20 mouse cellular contexts compared by ENCODE assay signal in the genomic region with DNA sequence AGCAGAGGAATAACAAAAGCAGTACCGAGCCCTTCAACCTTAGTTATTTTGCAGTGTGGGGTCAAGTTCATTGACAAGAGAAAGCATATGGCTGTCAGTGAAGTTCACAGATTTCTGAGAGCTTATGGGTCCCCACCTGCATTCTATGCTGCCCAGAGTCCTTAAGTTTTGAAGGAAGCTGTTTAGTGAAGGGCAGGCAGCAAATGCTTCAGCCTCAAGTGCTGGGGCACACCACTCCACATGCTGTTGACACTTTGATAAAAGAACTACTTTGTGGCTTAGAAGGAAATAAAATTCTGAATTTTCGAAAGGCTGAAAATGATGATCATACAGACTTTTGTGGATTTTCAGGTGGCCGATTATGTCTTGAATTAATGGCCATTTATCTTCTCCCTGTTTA.
A peak's percentile ranks its signal among the peaks of the same experiment; 100 is the strongest.
DNase-seq lines count a peak whose midpoint lies in the region; ATAC-seq and TF ChIP-seq lines count a peak whose summit lies in the region.
"Had no signal": no experiment of that assay in that cellular context is flagged by ENCODE, and none has a peak within 500 bp of the region (broad histone marks: within the 10 kb centered on the region; RNA-seq: fewer than 3 reads in every experiment).

No protein-coding gene starts in this region.

- no peaks in the 10 kb centered on the region for H3K36me3 ChIP-seq in lung, embryonic 14.5 days (ENCODE audit: insufficient read depth)
- H3K36me3 ChIP-seq in lung, embryonic 16.5 days (ENCODE audit: control insufficient read depth, insufficient read depth, low read length): no peaks in the 10 kb centered on the region
- H3K36me3 ChIP-seq: embryonic facial prominence, embryonic 10.5 days; embryonic facial prominence, embryonic 12.5 days; forebrain, embryonic 15.5 days had no signal

- 53% methylated on average over 3 of the region's 3 CpGs for WGBS in lung, embryonic 14.5 days
- 75% methylated on average over 3 of the region's 3 CpGs for WGBS in lung, adult 2 months
- 44% methylated on average over 3 of the region's 3 CpGs for WGBS in lung, embryonic 16.5 days

- TF ChIP-seq POLR2A in lung, adult 2 months (IDR thresholded peaks at IDR 0.05; ENCODE audit: borderline replicate concordance, extremely low read depth, low read depth, low read length): no peak

- H3K9me3 ChIP-seq in lung, embryonic 14.5 days (ENCODE audit: low read depth, low read length): no peaks in the 10 kb centered on the region
- H3K9me3 ChIP-seq in lung, embryonic 16.5 days (ENCODE audit: control insufficient read depth, low read length): no peaks in the 10 kb centered on the region
- H3K9me3 ChIP-seq: embryonic facial prominence, embryonic 10.5 days; embryonic facial prominence, embryonic 12.5 days; forebrain, embryonic 13.5 days; forebrain, embryonic 15.5 days had no signal

- ATAC-seq in lung, embryonic 14.5 days (ENCODE audit: insufficient read depth): peak; percentile 58; the same call in 1 of the 2 replicates
- peak; percentile 90 for ATAC-seq in lung, embryonic 16.5 days (ENCODE audit: low read depth)
- ATAC-seq: forebrain, embryonic 13.5 days; forebrain, embryonic 15.5 days had no signal

- H3K4me2 ChIP-seq in lung, embryonic 14.5 days: no peak overlapping the region
- H3K4me2 ChIP-seq in lung, embryonic 16.5 days (ENCODE audit: low read depth, low read length): no peak overlapping the region
- H3K4me2 ChIP-seq: embryonic facial prominence, embryonic 12.5 days; forebrain, embryonic 13.5 days; forebrain, embryonic 15.5 days had no signal

- H3K4me1 ChIP-seq in lung, embryonic 14.5 days (ENCODE audit: insufficient read depth): no peaks in the 10 kb centered on the region
- H3K4me1 ChIP-seq in lung, adult 2 months (ENCODE audit: control insufficient read depth, insufficient read depth, low read length): no peaks in the 10 kb centered on the region; the same call in 1 of the 2 replicates
- peaks cover 4% of the 10 kb centered on the region; the same call in 1 of the 2 replicates for H3K4me1 ChIP-seq in lung, embryonic 16.5 days (replicated peaks; ENCODE audit: control insufficient read depth, insufficient read depth, low read length)
- H3K4me1 ChIP-seq: embryonic facial prominence, embryonic 12.5 days; forebrain, embryonic 13.5 days; forebrain, embryonic 15.5 days had no signal

- no peak overlapping the region for H3K9ac ChIP-seq in lung, embryonic 14.5 days
- H3K9ac ChIP-seq in lung, embryonic 16.5 days (ENCODE audit: low read length): no peak overlapping the region
- H3K9ac ChIP-seq: embryonic facial prominence, embryonic 12.5 days; forebrain, embryonic 13.5 days; forebrain, embryonic 15.5 days had no signal

- peak; percentile 35 for DNase-seq in lung, embryonic 14.5 days
- DNase-seq in lung, adult 2 months: no peak
- peak; percentile 14 for DNase-seq in lung, postnatal 10 days
- peak; percentile 47 for DNase-seq in lung, postnatal 36 days
- DNase-seq in neural tube, embryonic 10.5 days (ENCODE audit: extremely low spot score, low spot score): no peak
- DNase-seq in right cerebral cortex, adult 2 months (ENCODE audit: low spot score in 2 of 2): no peak
- no peak for DNase-seq in cerebellum, postnatal 36 days
- DNase-seq: adrenal gland, adult 2 months; adrenal gland, postnatal 10 days; adrenal gland, postnatal 25 days; cerebellum, adult 11 months; cerebellum, adult 18-20 months; cerebellum, adult 8-10 months; cerebellum, adult 9-11 months; cerebellum, postnatal 14 days had no signal

- H3K4me3 ChIP-seq in lung, embryonic 14.5 days (ENCODE audit: low read depth, low read length): no peak overlapping the region
- H3K4me3 ChIP-seq in lung, adult 2 months (replicated peaks; ENCODE audit: extremely low read depth, low read depth, low read length): no peak overlapping the region
- H3K4me3 ChIP-seq in lung, embryonic 16.5 days (ENCODE audit: low read length): no peak overlapping the region
- H3K4me3 ChIP-seq: embryonic facial prominence, embryonic 10.5 days; embryonic facial prominence, embryonic 12.5 days; forebrain, embryonic 13.5 days; forebrain, embryonic 15.5 days had no signal

- no peak for TF ChIP-seq CTCF in lung, embryonic 14.5 days (IDR thresholded peaks at IDR 0.05; ENCODE audit: low read depth)
- TF ChIP-seq CTCF in lung, adult 2 months (IDR thresholded peaks at IDR 0.05; ENCODE audit: insufficient read depth, low read length): no peak

- H3K27ac ChIP-seq in lung, embryonic 14.5 days (ENCODE audit: low read depth): no peak overlapping the region
- peak overlapping the region; percentile 63 for H3K27ac ChIP-seq in lung, embryonic 16.5 days (ENCODE audit: low read length)
- H3K27ac ChIP-seq: embryonic facial prominence, embryonic 10.5 days; embryonic facial prominence, embryonic 12.5 days; forebrain, embryonic 13.5 days; forebrain, embryonic 15.5 days had no signal

- no peaks in the 10 kb centered on the region for H3K27me3 ChIP-seq in lung, embryonic 14.5 days (ENCODE audit: insufficient read depth, low read length)
- H3K27me3 ChIP-seq in lung, embryonic 16.5 days (ENCODE audit: control insufficient read depth, insufficient read depth, low read depth, low read length): no peaks in the 10 kb centered on the region
- H3K27me3 ChIP-seq: embryonic facial prominence, embryonic 12.5 days; forebrain, embryonic 13.5 days; forebrain, embryonic 15.5 days had no signal

Comparison
In these comparisons a context has a peak if more than half of its experiments do, and no peak if none do; other contexts are left out.
1. DNase-seq: peak in lung, embryonic 14.5 days (single experiment), lung, postnatal 10 days (single experiment) and lung, postnatal 36 days (single experiment); none in lung, adult 2 months (single experiment), neural tube, embryonic 10.5 days (single experiment), right cerebral cortex, adult 2 months (0 of 2) and cerebellum, postnatal 36 days (0 of 2).